Mouse (Mus musculus) hindbrain, postnatal 0 days (tissue): ENCODE results near the gene Zfr. TPM values are rescaled to one million over a fixed set of nuclear protein-coding genes. Genes with fewer than 3 reads are reported as not detected.
"Not testable (repeated sequence)": the region's sequence is repeated elsewhere in the genome, so short reads cannot be mapped to it uniquely, and the experiment has no call there.

Experiments
- ATAC-seq: fragments of 200-750 bp; cut with Nextera tagmentation; 2 replicates; pipeline ENCODE4 v1.8.0; 2017; ENCODE audit warnings: mild to moderate bottlenecking, moderate TSS enrichment, moderate library complexity
- DNase-seq: peaks from one replicate; pipeline ENCODE4 v3.0.0-alpha.2; 2015; ENCODE audit warnings: low spot score
- H3K27ac ChIP-seq: fragments of 300-500 bp; sonication (generic); 2 replicates; pipeline ENCODE4 v1.5.1; 2014; ENCODE audit warnings: mild to moderate bottlenecking
- H3K27me3 ChIP-seq: fragments of 300-500 bp; sonication (generic); 2 replicates; pipeline ENCODE4 v1.6.1; 2014; ENCODE audit warnings: low read length, mixed read lengths; ENCODE audit not compliant: insufficient read depth
- H3K36me3 ChIP-seq: fragments of 300-500 bp; sonication (generic); 2 replicates; pipeline ENCODE4 v1.6.1; 2014; ENCODE audit warnings: low read length, mixed read lengths; ENCODE audit not compliant: insufficient read depth
- H3K4me1 ChIP-seq: fragments of 300-500 bp; sonication (generic); 2 replicates; pipeline ENCODE4 v1.6.1; 2014; ENCODE audit warnings: antibody characterized with exemption, low read length, mixed read lengths; ENCODE audit not compliant: insufficient read depth
- H3K4me2 ChIP-seq: fragments of 300-500 bp; sonication (generic); 2 replicates; pipeline ENCODE4 v1.6.1; 2014; ENCODE audit warnings: low read depth, mild to moderate bottlenecking, low read length, moderate library complexity, mixed read lengths
- H3K4me3 ChIP-seq: fragments of 300-500 bp; sonication (generic); 2 replicates; pipeline ENCODE4 v1.5.1; 2014; ENCODE audit warnings: low read length
- H3K9ac ChIP-seq: fragments of 300-500 bp; sonication (generic); replicated peaks from 2 replicates; pipeline ENCODE4 v1.6.1; 2014; ENCODE audit warnings: mild to moderate bottlenecking, low read length, moderate library complexity, mixed read lengths
- H3K9me3 ChIP-seq: fragments of 300-500 bp; sonication (generic); 2 replicates; pipeline ENCODE4 v1.6.1; 2016; ENCODE audit warnings: low read length, mixed read lengths
- CTCF ChIP-seq: IDR thresholded peaks from 2 replicates; pipeline ENCODE4 v1.5.1; 2016; ENCODE audit warnings: antibody characterized with exemption, control low read depth, low read depth
- WGBS: fragments of 180-500 bp; shearing (Covaris S2); extraction: QIAGEN DNeasy Blood & Tissue Kit; methylation state at CpG from one replicate; pipeline ENCODE4 v1.1.7; 2014; 5-methylcytosine and 5-hydroxymethylcytosine counted together
- polyA plus RNA-seq: library from polyadenylated mRNA; unstranded; fragments of >200 nt; fragmentation: Nextera tagmentation; extraction: Ambion mirVana; gene quantifications from 2 replicates; pipeline ENCODE4 v1.2.1, GENCODE M21; 2015
- total RNA-seq: library from RNA; depleted of rRNA; stranded (reverse); fragments of >200 nt; gene quantifications from 2 replicates; pipeline ENCODE4 v1.2.3, GENCODE M21; 2014

Zfr gene
- total and polyA plus RNA-seq, 2 experiments from 2014 or later, result 219 to 281 TPM

- Histone ChIP-seq H3K4me1 (no peaks in the 10 kb centered on the region), H3K4me2 (no peak overlapping the region), H3K27me3 (no peaks in the 10 kb centered on the region), H3K36me3 (peaks cover 2% of the 10 kb centered on the region; the same call in 1 of the 2 replicates), H3K9ac (no peak overlapping the region), H3K9me3 (no peaks in the 10 kb centered on the region), H3K27ac (no peak overlapping the region), H3K4me3 (no peak overlapping the region)
- DNase-seq, result no peak
- TF ChIP-seq CTCF, result no peak
- 35% methylated on average over 3 of the region's 3 CpGs for WGBS
- ATAC-seq, result no peak
Measured at GRCm38 (mm10) chr15:12135368-12135767, 17.7 kb downstream of the Zfr start.

- ATAC-seq (no peak), DNase-seq (no peak)
- WGBS, result 82% methylated on average over 6 of the region's 6 CpGs
Measured at GRCm38 (mm10) chr15:12136371-12136770, 18.7 kb downstream of the Zfr start.

GRCm38 (mm10) chr15:12140985-12141729, 23.5 kb downstream of the Zfr start:
- no peaks in the 10 kb centered on the region for H3K27me3 ChIP-seq
- no peak overlapping the region for H3K27ac ChIP-seq
- no peak overlapping the region for H3K4me3 ChIP-seq
- H3K4me1 ChIP-seq, result no peaks in the 10 kb centered on the region
- no peak overlapping the region for H3K4me2 ChIP-seq
- 92% methylated on average over 8 of the region's 8 CpGs for WGBS
- H3K9me3 ChIP-seq, result no peaks in the 10 kb centered on the region
- no peak for TF ChIP-seq CTCF
- H3K36me3 ChIP-seq, result peaks cover 14% of the 10 kb centered on the region; the same call in 1 of the 2 replicates
- no peak for ATAC-seq
- no peak overlapping the region for H3K9ac ChIP-seq
- no peak for DNase-seq

More at GRCm38 (mm10) chr15:12136371-12136770, 18.7 kb downstream of the Zfr start:
- no peaks in the 10 kb centered on the region for H3K27me3 ChIP-seq
- no peaks in the 10 kb centered on the region for H3K9me3 ChIP-seq
- TF ChIP-seq CTCF, result no peak
- peaks cover 9% of the 10 kb centered on the region; the same call in 1 of the 2 replicates for H3K36me3 ChIP-seq
- H3K4me1 ChIP-seq, result no peaks in the 10 kb centered on the region
- H3K9ac ChIP-seq, result no peak overlapping the region
- no peak overlapping the region for H3K27ac ChIP-seq
- no peak overlapping the region for H3K4me2 ChIP-seq
- H3K4me3 ChIP-seq, result no peak overlapping the region

- no peak overlapping the region for H3K9ac ChIP-seq
- TF ChIP-seq CTCF, result no peak
- ATAC-seq (no peak), DNase-seq (no peak)
- H3K4me1 ChIP-seq, result no peaks in the 10 kb centered on the region
- H3K9me3 ChIP-seq, result no peaks in the 10 kb centered on the region
- no peak overlapping the region for H3K27ac ChIP-seq
- no peaks in the 10 kb centered on the region for H3K27me3 ChIP-seq
- H3K4me2 ChIP-seq, result no peak overlapping the region
- peaks cover 29% of the 10 kb centered on the region for H3K36me3 ChIP-seq
- H3K4me3 ChIP-seq, result no peak overlapping the region
- WGBS, result 89% methylated on average over 2 of the region's 2 CpGs
Measured at GRCm38 (mm10) chr15:12147423-12147822, 29.8 kb downstream of the Zfr start.

GRCm38 (mm10) chr15:12149501-12149900, 31.9 kb downstream of the Zfr start:
- Histone ChIP-seq H3K4me3 (no peak overlapping the region), H3K9me3 (no peaks in the 10 kb centered on the region), H3K9ac (no peak overlapping the region), H3K27me3 (no peaks in the 10 kb centered on the region), H3K36me3 (peaks cover 33% of the 10 kb centered on the region), H3K4me1 (no peaks in the 10 kb centered on the region), H3K4me2 (no peak overlapping the region), H3K27ac (no peak overlapping the region)
- DNase-seq, result no peak
- no peak for ATAC-seq
- 97% methylated on average over 6 of the region's 6 CpGs for WGBS
- TF ChIP-seq CTCF, result no peak

GRCm38 (mm10) chr15:12153747-12154146, 36.1 kb downstream of the Zfr start:
- H3K36me3 ChIP-seq, result peaks cover 35% of the 10 kb centered on the region
- ATAC-seq (no peak), DNase-seq (no peak)
- no peak overlapping the region for H3K4me3 ChIP-seq
- no peak overlapping the region for H3K9ac ChIP-seq
- H3K27ac ChIP-seq, result no peak overlapping the region
- no peaks in the 10 kb centered on the region for H3K27me3 ChIP-seq
- 73% methylated on average over 3 of the region's 3 CpGs for WGBS
- no peak for TF ChIP-seq CTCF
- H3K9me3 ChIP-seq, result no peaks in the 10 kb centered on the region
- no peak overlapping the region for H3K4me2 ChIP-seq
- H3K4me1 ChIP-seq, result no peaks in the 10 kb centered on the region

- peak; percentile 9 for DNase-seq
- WGBS, result 50% methylated on average over 5 of the region's 5 CpGs
- H3K4me1 ChIP-seq, result no peaks in the 10 kb centered on the region
Measured at GRCm38 (mm10) chr15:12178126-12178525, 60.5 kb downstream of the Zfr start.

GRCm38 (mm10) chr15:12181181-12181805, 63.7 kb downstream of the Zfr start:
- H3K4me3 ChIP-seq, DNase-seq, H3K4me2 ChIP-seq, H3K27me3 ChIP-seq, ATAC-seq, H3K9me3 ChIP-seq, H3K9ac ChIP-seq, H3K4me1 ChIP-seq, H3K27ac ChIP-seq: not testable (repeated sequence)
- H3K36me3 ChIP-seq, result peaks cover 13% of the 10 kb centered on the region; the same call in 1 of the 2 replicates
- WGBS, result 96% methylated on average over 13 of the region's 13 CpGs

More at GRCm38 (mm10) chr15:12178126-12178525, 60.5 kb downstream of the Zfr start:
- H3K27ac ChIP-seq, result no peak overlapping the region
- H3K4me3 ChIP-seq, result no peak overlapping the region
- TF ChIP-seq CTCF, result no peak
- ATAC-seq, result no peak
- no peak overlapping the region for H3K9ac ChIP-seq
- H3K4me2 ChIP-seq, result no peak overlapping the region
- H3K27me3 ChIP-seq, result no peaks in the 10 kb centered on the region
- peaks cover 23% of the 10 kb centered on the region for H3K36me3 ChIP-seq
- H3K9me3 ChIP-seq, result no peaks in the 10 kb centered on the region
